Mouse (Mus musculus): ENCODE measurements around the gene C3. TPM values are rescaled to one million over a fixed set of nuclear protein-coding genes. Genes with fewer than 3 reads are reported as not detected.

The C3 gene
- polyA plus RNA-seq, 1 experiment from 2014 or later: 71.7 TPM

DNA sequence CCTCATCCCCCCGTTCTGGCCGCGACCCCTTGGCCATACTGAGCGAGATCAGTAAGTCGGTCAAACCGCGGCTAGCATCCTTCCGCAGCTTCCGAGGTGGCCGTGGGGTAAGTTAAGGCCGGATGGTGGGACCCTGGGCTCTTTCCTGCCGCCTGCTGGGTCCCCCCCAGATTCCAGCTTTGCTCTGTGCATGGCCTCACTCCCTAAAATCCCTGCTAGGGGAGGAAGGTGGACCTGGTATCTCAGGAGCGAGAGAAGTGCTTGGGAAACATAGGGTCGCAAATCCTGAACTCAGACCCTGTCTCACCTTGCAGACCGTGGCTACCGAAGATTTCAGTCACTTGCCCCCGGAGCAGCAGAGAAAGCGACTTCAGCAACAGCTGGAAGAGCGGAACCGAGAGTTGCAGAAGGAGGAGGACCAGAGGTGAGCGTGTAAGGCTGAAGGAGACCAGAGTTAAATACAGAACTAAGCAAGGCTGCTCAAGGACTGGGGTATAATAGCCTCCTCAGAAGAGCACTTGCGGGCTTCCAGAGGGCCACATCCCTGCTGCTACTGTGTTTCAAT, 29.1 kb upstream of the C3 start:
- H3K4me1 ChIP-seq (replicated peaks; ENCODE audit: control insufficient read depth, insufficient read depth, low read length): peaks cover 2% of the 10 kb centered on the region; the same call in 1 of the 2 replicates
- no peaks in the 10 kb centered on the region for H3K27me3 ChIP-seq (replicated peaks; ENCODE audit: control insufficient read depth, insufficient read depth, low read length)
- no peak for DNase-seq (ENCODE audit: low spot score)
- peaks cover 26% of the 10 kb centered on the region for H3K36me3 ChIP-seq (ENCODE audit: control insufficient read depth, insufficient read depth, low read length)
- no peak overlapping the region for H3K4me3 ChIP-seq (ENCODE audit: low read depth, low read length)
- ATAC-seq (replicated peaks; ENCODE audit: low FRiP score): no peak
- H3K4me2 ChIP-seq: no peak overlapping the region
- H3K27ac ChIP-seq (ENCODE audit: low read depth, low read length): no peak overlapping the region
- no peak overlapping the region for H3K9ac ChIP-seq (ENCODE audit: low read depth, low read length)
- no peaks in the 10 kb centered on the region for H3K9me3 ChIP-seq (ENCODE audit: control insufficient read depth, low read length)
- 92% methylated on average over 22 of the region's 22 CpGs for WGBS

DNA sequence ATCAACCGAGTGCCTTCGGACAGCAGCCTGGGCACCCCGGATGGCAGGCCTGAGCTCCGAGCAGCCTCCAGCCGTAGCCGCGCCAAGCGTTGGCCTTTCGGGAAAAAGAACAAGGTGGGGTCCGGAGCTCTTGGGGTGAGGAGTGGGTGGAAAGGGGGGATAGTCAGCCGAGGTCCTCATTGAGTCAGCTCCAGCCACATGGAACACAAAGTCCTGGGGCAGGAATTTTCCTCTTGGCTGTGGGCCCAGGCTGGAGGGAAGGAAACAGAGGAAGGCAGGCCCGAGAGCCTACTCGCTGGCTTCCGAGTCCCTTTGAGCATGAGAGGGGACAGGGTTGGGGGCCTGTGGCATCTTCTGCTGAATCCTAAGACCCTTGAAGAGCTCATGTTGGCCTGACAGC, 27.4 kb upstream of the C3 start:
- Histone ChIP-seq H3K4me1 (replicated peaks; ENCODE audit: control insufficient read depth, insufficient read depth, low read length) (peaks cover 7% of the 10 kb centered on the region; the same call in 1 of the 2 replicates), H3K27me3 (replicated peaks; ENCODE audit: control insufficient read depth, insufficient read depth, low read length) (no peaks in the 10 kb centered on the region), H3K36me3 (ENCODE audit: control insufficient read depth, insufficient read depth, low read length) (peaks cover 20% of the 10 kb centered on the region), H3K27ac (ENCODE audit: low read depth, low read length) (no peak overlapping the region), H3K4me3 (ENCODE audit: low read depth, low read length) (no peak overlapping the region), H3K4me2 (no peak overlapping the region), H3K9me3 (ENCODE audit: control insufficient read depth, low read length) (no peaks in the 10 kb centered on the region), H3K9ac (ENCODE audit: low read depth, low read length) (no peak overlapping the region)
- ATAC-seq (replicated peaks; ENCODE audit: low FRiP score): no peak
- no peak for DNase-seq (ENCODE audit: low spot score)
- 90% methylated on average over 14 of the region's 14 CpGs for WGBS

DNA sequence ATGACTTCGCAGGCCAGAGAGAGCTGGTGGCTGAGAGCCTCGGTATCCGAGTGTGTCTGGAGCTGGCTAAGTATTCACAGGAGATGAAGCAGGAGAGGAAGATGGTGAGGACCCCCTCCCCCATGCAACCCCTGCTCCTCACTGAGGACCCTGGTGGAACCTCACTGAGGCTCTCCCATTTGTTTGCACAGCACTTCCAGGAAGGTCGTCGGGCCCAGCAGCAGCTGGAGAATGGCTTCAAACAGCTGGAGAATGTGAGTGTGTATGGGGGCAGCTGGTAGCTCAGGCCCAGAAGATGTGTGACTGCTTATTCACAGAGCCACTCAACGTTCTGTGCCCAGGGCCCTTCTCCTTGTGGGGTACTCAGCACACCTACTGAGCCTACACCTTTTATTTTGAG, 25.4 kb upstream of the C3 start:
- Histone ChIP-seq H3K9me3 (ENCODE audit: control insufficient read depth, low read length) (no peaks in the 10 kb centered on the region), H3K36me3 (ENCODE audit: control insufficient read depth, insufficient read depth, low read length) (peaks cover 15% of the 10 kb centered on the region), H3K9ac (ENCODE audit: low read depth, low read length) (no peak overlapping the region), H3K27ac (ENCODE audit: low read depth, low read length) (no peak overlapping the region), H3K4me3 (ENCODE audit: low read depth, low read length) (no peak overlapping the region), H3K27me3 (replicated peaks; ENCODE audit: control insufficient read depth, insufficient read depth, low read length) (no peaks in the 10 kb centered on the region), H3K4me2 (no peak overlapping the region), H3K4me1 (replicated peaks; ENCODE audit: control insufficient read depth, insufficient read depth, low read length) (peaks cover 14% of the 10 kb centered on the region; the same call in 1 of the 2 replicates)
- DNase-seq (ENCODE audit: low spot score): no peak
- ATAC-seq (replicated peaks; ENCODE audit: low FRiP score): no peak
- WGBS: 73% methylated on average over 6 of the region's 6 CpGs

DNA sequence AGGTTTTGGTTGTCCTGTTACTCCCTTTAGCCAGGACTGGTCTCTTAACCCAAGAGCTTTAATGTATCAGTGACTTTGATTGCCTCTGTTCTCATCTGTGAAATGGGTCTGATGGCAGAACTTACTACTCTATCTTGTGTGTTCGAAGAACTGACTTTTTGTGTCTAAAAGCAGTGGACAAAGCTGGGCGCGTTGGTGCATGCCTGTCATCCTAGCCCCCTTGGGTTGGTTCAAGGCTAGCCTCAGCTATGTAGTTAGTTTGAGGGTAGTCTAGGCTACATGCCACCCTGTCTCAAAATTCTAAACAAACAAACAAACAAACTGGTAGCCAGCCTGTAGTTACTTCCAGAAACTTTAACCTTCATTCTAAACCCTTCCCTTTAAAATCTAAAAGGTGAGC, 23.5 kb upstream of the C3 start:
- DNase-seq (ENCODE audit: low spot score): no peak
- H3K4me2 ChIP-seq: peak overlapping the region; percentile 97
- H3K36me3 ChIP-seq (ENCODE audit: control insufficient read depth, insufficient read depth, low read length): peaks cover 13% of the 10 kb centered on the region
- WGBS: 92% methylated on average over 3 of the region's 3 CpGs
- peak overlapping the region; percentile 69 for H3K4me3 ChIP-seq (ENCODE audit: low read depth, low read length)
- no peak overlapping the region for H3K9ac ChIP-seq (ENCODE audit: low read depth, low read length)
- no peaks in the 10 kb centered on the region for H3K27me3 ChIP-seq (replicated peaks; ENCODE audit: control insufficient read depth, insufficient read depth, low read length)
- H3K9me3 ChIP-seq (ENCODE audit: control insufficient read depth, low read length): no peaks in the 10 kb centered on the region
- ATAC-seq (replicated peaks; ENCODE audit: low FRiP score): no peak
- H3K4me1 ChIP-seq (replicated peaks; ENCODE audit: control insufficient read depth, insufficient read depth, low read length): peaks cover 17% of the 10 kb centered on the region
- no peak overlapping the region for H3K27ac ChIP-seq (ENCODE audit: low read depth, low read length)

DNA sequence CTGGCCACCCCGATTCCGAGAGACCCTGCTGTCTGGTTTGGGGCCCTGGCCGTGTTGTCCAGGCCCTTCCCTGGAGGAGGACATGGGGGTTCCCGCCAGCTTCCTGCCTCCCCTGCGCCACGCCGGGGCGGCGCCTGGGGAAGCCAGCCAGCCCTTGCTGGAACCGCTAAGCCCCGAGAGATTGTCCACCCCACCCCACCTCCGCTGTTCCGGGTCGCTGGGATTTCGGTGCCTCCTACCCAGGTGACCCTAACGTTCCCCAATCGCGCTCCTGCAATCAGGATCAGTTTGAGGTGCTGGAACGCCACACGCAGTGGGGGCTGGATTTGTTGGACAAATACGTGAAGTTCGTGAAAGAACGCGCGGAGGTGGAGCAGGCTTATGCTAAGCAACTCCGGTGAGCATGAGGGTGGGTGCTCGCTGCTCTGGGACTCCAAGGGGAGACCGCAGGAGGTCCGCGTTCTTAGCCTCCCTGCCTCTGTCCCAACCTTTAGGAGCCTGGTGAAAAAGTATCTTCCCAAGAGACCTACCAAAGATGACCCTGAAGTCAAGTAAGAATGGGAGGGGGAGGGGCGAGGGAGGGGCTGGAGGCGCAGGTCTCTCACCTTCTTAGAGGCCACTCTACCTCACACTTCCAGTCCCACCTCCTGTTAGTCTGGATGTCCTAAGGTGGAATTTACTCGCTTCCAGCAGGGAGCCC, 22.7 kb upstream of the C3 start:
- 7% methylated on average over 33 of the region's 33 CpGs for WGBS
- H3K27ac ChIP-seq (ENCODE audit: low read depth, low read length): no peak overlapping the region

GRCm38 (mm10) chr17:57249186-57250181, 21.5 kb upstream of the C3 start, which contains the start of gene Trip10:
Gene Trip10 (plus strand): TSS chr17:57249455.
- H3K9ac ChIP-seq (ENCODE audit: low read depth, low read length): peak within 1 kb of the TSS; percentile 67
- H3K27ac ChIP-seq (ENCODE audit: low read depth, low read length): peak within 1 kb of the TSS; percentile 79
- H3K4me1 ChIP-seq (replicated peaks; ENCODE audit: control insufficient read depth, insufficient read depth, low read length): peaks cover 18% of the 10 kb centered on the region
- peak within 1 kb of the TSS; percentile 97 for H3K4me2 ChIP-seq
- DNase-seq (ENCODE audit: low spot score) (peak; percentile 98), ATAC-seq (replicated peaks; ENCODE audit: low FRiP score) (peak; percentile 66)
- H3K36me3 ChIP-seq (ENCODE audit: control insufficient read depth, insufficient read depth, low read length): peaks cover 9% of the 10 kb centered on the region
- peak within 1 kb of the TSS; percentile 69 for H3K4me3 ChIP-seq (ENCODE audit: low read depth, low read length)
- H3K27me3 ChIP-seq (replicated peaks; ENCODE audit: control insufficient read depth, insufficient read depth, low read length): no peaks in the 10 kb centered on the region
- WGBS: under 1% methylated on average over 51 of the region's 52 CpGs
- no peaks in the 10 kb centered on the region for H3K9me3 ChIP-seq (ENCODE audit: control insufficient read depth, low read length)

More for the DNA sequence above, 22.7 kb upstream of the C3 start:
- DNase-seq (ENCODE audit: low spot score) (peak; percentile 54), ATAC-seq (replicated peaks; ENCODE audit: low FRiP score) (no peak)
- Histone ChIP-seq H3K9me3 (ENCODE audit: control insufficient read depth, low read length) (no peaks in the 10 kb centered on the region), H3K4me1 (replicated peaks; ENCODE audit: control insufficient read depth, insufficient read depth, low read length) (peaks cover 18% of the 10 kb centered on the region), H3K9ac (ENCODE audit: low read depth, low read length) (peak overlapping the region; percentile 67), H3K36me3 (ENCODE audit: control insufficient read depth, insufficient read depth, low read length) (peaks cover 13% of the 10 kb centered on the region), H3K4me3 (ENCODE audit: low read depth, low read length) (peak overlapping the region; percentile 69), H3K4me2 (peak overlapping the region; percentile 97), H3K27me3 (replicated peaks; ENCODE audit: control insufficient read depth, insufficient read depth, low read length) (no peaks in the 10 kb centered on the region)

DNA sequence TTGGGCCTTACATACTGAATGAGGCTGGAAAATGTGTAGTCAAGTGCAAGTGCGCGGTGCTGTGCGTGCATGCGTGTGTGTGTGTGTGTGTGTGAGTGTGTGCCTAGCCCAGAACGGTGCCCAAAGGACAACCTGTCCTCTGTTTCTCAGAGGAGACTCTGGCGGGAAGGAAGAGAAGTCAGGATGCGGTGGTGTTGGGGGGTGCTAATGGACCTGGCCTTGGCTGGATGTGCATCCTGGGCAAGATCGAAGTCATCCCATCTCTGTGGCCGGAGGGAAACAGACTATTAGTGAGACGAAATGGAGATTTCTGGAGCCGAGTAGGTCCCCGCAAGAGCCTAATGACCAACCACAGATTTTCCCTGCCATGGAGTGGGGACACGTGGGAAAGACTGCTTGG, 20.8 kb upstream of the C3 start:
- peaks cover 5% of the 10 kb centered on the region; the same call in 1 of the 2 replicates for H3K36me3 ChIP-seq (ENCODE audit: control insufficient read depth, insufficient read depth, low read length)
- no peaks in the 10 kb centered on the region for H3K9me3 ChIP-seq (ENCODE audit: control insufficient read depth, low read length)
- peak overlapping the region; percentile 60 for H3K9ac ChIP-seq (ENCODE audit: low read depth, low read length)
- H3K27me3 ChIP-seq (replicated peaks; ENCODE audit: control insufficient read depth, insufficient read depth, low read length): no peaks in the 10 kb centered on the region
- H3K4me1 ChIP-seq (replicated peaks; ENCODE audit: control insufficient read depth, insufficient read depth, low read length): peaks cover 18% of the 10 kb centered on the region
- ATAC-seq (replicated peaks; ENCODE audit: low FRiP score): no peak
- DNase-seq (ENCODE audit: low spot score): no peak
- peak overlapping the region; percentile 79 for H3K27ac ChIP-seq (ENCODE audit: low read depth, low read length)
- H3K4me3 ChIP-seq (ENCODE audit: low read depth, low read length): peak overlapping the region; percentile 69
- 10% methylated on average over 13 of the region's 13 CpGs for WGBS
- H3K4me2 ChIP-seq: peak overlapping the region; percentile 97

- under 1% methylated on average over 12 of the region's 12 CpGs for WGBS
- H3K4me1 ChIP-seq (replicated peaks; ENCODE audit: control insufficient read depth, insufficient read depth, low read length): peaks cover 18% of the 10 kb centered on the region
Observed at GRCm38 (mm10) chr17:57248201-57248699, 20.3 kb upstream of the C3 start, which contains the start of gene Gpr108. Gene Gpr108 (minus strand): TSS chr17:57248446.

More at GRCm38 (mm10) chr17:57248201-57248699, 20.3 kb upstream of the C3 start, which contains the start of gene Gpr108:
- no peaks in the 10 kb centered on the region for H3K27me3 ChIP-seq (replicated peaks; ENCODE audit: control insufficient read depth, insufficient read depth, low read length)
- H3K4me3 ChIP-seq (ENCODE audit: low read depth, low read length): peak within 1 kb of the TSS; percentile 69
- H3K4me2 ChIP-seq: peak within 1 kb of the TSS; percentile 97
- peak; percentile 79 for DNase-seq (ENCODE audit: low spot score)
- peak within 1 kb of the TSS; percentile 79 for H3K27ac ChIP-seq (ENCODE audit: low read depth, low read length)
- ATAC-seq (replicated peaks; ENCODE audit: low FRiP score): peak; percentile 60
- H3K9ac ChIP-seq (ENCODE audit: low read depth, low read length): peak within 1 kb of the TSS; percentile 70
- no peaks in the 10 kb centered on the region for H3K9me3 ChIP-seq (ENCODE audit: control insufficient read depth, low read length)
- peaks cover 5% of the 10 kb centered on the region; the same call in 1 of the 2 replicates for H3K36me3 ChIP-seq (ENCODE audit: control insufficient read depth, insufficient read depth, low read length)

All from liver, embryonic 11.5 days (tissue).